Mouse (Mus musculus) olfactory bulb, adult 2 months (tissue): Measurements from ENCODE around the gene Dglucy. TPM values are rescaled to one million over a fixed set of nuclear protein-coding genes. Genes with fewer than 3 reads are reported as not detected.

Experiments used
- H3K27ac ChIP-seq: fragments of 200-500 bp; 2 replicates; pipeline ENCODE4 v1.5.1; 2012; ENCODE audit warnings: low read depth, low read length; ENCODE audit not compliant: insufficient read depth
- H3K4me1 ChIP-seq: fragments of 200-500 bp; 2 replicates; pipeline ENCODE4 v1.6.1; 2012; ENCODE audit warnings: low read length; ENCODE audit not compliant: control insufficient read depth, insufficient read depth
- H3K4me3 ChIP-seq: fragments of 200-500 bp; 2 replicates; pipeline ENCODE4 v1.5.1; 2012; ENCODE audit warnings: mild to moderate bottlenecking, low read depth, low read length, moderate library complexity; ENCODE audit not compliant: insufficient read depth
- CTCF ChIP-seq: fragments of 200-500 bp; IDR thresholded peaks from 2 replicates; pipeline ENCODE4 v1.5.1; 2012; ENCODE audit warnings: low read depth, mild to moderate bottlenecking, low read length, moderate library complexity; ENCODE audit not compliant: insufficient read depth
- POLR2A ChIP-seq: fragments of 200-500 bp; IDR thresholded peaks from 2 replicates; pipeline ENCODE4 v1.6.1; 2012; ENCODE audit warnings: mild to moderate bottlenecking, low read depth, low read length, moderate library complexity; ENCODE audit not compliant: insufficient read depth
- WGBS: fragments of 180-500 bp; shearing (Covaris S2); methylation state at CpG from one replicate; pipeline ENCODE4 v1.1.7; 2018; 5-methylcytosine and 5-hydroxymethylcytosine counted together
- polyA plus RNA-seq: library from polyadenylated mRNA; stranded (reverse); fragments of >200 nt; gene quantifications from 2 replicates; pipeline ENCODE4 v1.2.4, GENCODE M21; 2012; ENCODE audit warnings: low replicate concordance; ENCODE audit not compliant: missing spikeins, insufficient read depth, insufficient read length

Dglucy gene
- polyA plus RNA-seq, 1 experiment, result not detected

DNA sequence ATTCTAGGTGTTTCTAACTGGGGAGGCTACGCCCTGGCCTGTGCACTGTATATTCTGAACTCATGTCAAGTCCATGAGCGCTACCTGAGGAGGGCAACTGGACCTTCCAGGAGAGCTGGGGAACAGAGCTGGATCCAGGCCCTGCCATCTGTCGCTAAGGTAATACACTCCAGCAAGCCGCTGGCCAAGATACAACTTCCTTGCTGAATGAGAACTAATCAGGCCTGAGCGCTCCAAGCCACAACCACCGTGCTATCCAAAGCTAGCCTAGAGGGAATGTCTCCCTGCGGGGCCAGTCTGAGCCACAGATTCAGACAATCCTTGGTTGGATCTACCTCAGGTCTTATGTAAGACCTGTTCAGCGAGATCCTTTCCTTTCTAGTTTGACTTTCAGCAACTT is 88.2 kb downstream of the Dglucy start:
- whole genome bisulfite sequencing, result 86% methylated on average over 8 of the region's 8 CpGs
- Histone ChIP-seq H3K4me1 (peaks cover 3% of the 10 kb centered on the region; the same call in 1 of the 2 replicates), H3K4me3 (no peak overlapping the region), H3K27ac (no peak overlapping the region)
- TF ChIP-seq CTCF (no peak), POLR2A (no peak)

DNA sequence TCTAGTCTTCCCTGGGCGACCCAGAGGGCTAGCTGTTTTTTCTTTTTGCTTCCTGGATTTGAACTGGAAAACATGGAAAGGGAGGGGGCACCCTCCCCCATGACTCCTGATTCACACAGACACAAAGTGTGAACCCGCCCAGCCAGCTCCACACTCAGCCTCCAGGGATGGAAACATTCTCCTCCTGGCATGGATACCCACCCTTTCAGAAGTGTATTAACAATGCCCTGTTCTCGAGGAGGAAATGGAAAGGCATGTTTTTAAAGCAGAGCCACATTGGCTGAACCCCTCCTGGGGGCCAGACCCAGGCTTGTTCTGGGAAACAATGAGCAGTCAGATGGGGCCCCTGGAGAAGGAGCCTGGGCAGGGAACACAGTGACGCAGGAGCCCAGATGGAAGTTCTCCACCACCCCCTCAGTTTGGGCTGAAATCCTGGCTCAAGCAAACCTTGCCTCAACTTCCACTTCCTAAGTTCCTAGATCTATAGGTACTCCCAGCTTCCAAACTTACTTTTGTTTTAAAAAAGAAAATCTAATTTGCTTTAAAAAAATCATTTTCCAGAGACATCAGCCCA is 89.3 kb downstream of the Dglucy start:
- 69% methylated on average over 4 of the region's 4 CpGs for WGBS
- H3K4me1 ChIP-seq, result peaks cover 3% of the 10 kb centered on the region; the same call in 1 of the 2 replicates
- no peak for TF ChIP-seq POLR2A
- TF ChIP-seq CTCF, result no peak
- H3K27ac ChIP-seq, result no peak overlapping the region
- H3K4me3 ChIP-seq, result no peak overlapping the region

DNA sequence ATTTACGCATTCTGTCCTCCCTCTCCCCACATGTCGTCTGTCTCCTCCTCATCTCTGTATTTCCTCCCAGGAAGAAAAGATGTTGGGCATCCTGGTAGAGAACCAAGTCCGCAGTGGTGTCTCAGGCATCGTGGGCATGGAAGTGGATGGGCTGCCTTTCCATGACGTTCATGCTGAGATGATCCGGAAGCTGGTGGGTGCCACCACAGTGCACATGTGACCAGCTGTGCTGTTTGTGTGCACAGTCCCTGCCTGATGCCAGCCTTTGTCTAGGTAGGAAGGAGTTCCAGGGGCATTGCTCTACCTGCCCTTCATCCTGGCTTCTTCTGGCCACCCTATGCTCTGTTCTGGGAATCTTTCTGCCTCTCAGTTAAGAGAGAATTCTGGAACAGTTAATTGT is 92.4 kb downstream of the Dglucy start:
- Histone ChIP-seq H3K4me1 (peaks cover 3% of the 10 kb centered on the region; the same call in 1 of the 2 replicates), H3K4me3 (no peak overlapping the region), H3K27ac (no peak overlapping the region)
- TF ChIP-seq CTCF (no peak), POLR2A (no peak)
- 94% methylated on average over 6 of the region's 6 CpGs for WGBS

DNA sequence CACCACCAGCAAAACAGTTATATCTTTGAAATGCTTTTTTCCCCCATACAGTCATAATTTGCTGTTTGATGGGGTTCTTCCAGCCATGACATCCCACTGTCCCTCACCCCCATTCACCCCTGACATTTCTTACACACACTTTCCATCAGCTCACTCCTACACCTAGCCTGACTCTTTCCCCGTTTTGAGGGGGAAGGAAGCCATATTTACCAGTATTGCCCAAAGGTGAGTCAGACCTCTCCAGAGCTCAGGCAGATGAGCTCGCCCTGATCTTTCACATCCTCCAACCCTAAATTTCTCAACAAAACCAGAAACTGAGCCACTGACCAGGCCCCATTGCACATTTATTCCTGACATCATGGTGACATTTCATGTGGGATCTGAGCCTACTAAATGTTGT is 93.0 kb downstream of the Dglucy start:
- 97% methylated on average over 2 of the region's 2 CpGs for WGBS
- Histone ChIP-seq H3K4me1 (peaks cover 3% of the 10 kb centered on the region; the same call in 1 of the 2 replicates), H3K27ac (no peak overlapping the region), H3K4me3 (no peak overlapping the region)
- TF ChIP-seq CTCF (no peak), POLR2A (no peak)

DNA sequence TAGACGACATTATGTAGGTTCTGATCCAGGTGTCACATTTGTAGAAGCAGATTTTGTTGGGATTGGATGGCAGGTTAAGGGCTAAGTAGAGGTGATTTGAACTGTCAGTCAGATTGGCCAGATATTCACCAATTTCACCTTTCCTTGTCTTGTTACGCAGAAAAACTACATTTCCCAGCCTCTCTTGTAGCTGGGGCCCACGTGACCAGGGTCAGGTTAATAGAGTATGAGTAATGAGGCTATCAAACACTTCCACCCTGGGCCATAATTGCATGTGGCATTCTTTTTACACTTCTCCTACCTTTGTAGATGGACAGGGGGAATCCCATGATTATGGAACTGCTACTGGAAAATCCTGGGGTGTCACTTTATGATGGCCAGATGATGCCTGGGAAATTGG is 94.8 kb downstream of the Dglucy start:
- Histone ChIP-seq H3K4me1 (no peaks in the 10 kb centered on the region), H3K4me3 (no peak overlapping the region), H3K27ac (no peak overlapping the region)
- 90% methylated on average over 3 of the region's 3 CpGs for WGBS
- TF ChIP-seq POLR2A (no peak), CTCF (no peak)

DNA sequence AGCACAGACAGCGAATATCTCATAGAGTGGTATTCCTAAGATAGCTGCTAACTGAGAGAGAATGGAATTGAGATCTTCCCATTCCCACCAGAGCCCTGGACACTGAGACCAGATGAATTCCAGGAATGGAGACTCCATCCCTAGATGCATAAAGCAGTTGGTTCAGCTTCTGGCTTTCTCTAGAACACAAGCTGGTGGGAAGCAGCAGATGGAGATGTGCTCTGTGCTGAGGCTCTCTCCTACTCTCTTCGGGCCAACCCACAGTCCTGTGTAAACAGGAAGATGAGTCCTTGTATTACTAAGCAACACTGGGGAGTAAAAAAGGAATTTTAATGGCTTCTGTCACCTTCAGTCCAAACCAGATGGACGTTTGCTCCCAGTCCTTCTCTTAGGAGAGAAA is 96.7 kb downstream of the Dglucy start:
- Histone ChIP-seq H3K4me1 (no peaks in the 10 kb centered on the region), H3K27ac (no peak overlapping the region), H3K4me3 (no peak overlapping the region)
- 66% methylated on average over 3 of the region's 3 CpGs for WGBS
- no peak for TF ChIP-seq CTCF
- TF ChIP-seq POLR2A, result no peak

DNA sequence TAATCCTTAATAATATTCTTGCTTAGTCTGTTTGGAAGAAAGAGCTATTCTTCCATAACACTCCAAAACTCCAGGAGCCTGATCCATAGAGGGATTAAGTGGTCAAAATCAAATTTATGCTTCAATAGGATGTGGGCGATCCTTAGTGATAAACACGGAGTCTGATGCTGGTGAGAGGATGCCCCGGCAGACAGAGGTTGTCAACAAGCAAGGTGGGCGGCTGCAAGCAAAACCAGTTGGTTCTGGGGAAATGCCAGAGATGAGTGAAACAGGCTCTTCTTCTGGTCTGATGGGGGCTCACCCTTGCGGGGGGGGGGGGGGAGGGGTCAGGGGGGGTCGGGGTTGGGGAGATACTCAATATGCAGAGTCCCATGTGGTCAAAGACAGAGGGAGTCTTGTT is 97.1 kb downstream of the Dglucy start:
- Histone ChIP-seq H3K4me3 (no peak overlapping the region), H3K27ac (no peak overlapping the region), H3K4me1 (no peaks in the 10 kb centered on the region)
- no peak for TF ChIP-seq POLR2A
- no peak for TF ChIP-seq CTCF
- WGBS, result 84% methylated on average over 5 of the region's 6 CpGs

DNA sequence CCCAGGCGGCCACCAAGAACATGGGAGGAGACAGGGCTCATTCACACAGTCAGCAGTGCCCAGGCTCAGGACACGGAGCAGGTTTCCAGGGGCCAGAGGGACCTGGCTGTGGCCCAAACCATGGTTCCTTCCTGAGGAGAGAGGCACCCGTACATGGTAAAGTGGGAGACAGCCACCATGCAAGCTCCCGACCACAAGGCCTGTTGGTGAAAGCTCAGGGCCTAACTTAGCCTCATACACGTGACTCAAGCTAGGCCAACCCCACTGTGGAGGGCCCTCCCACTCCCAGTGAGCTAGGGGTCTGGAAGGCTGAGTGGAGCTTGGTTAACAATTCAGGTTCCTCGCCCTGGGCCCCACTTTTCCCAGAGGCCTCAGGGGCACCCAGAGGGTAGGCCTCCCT is 99.1 kb downstream of the Dglucy start:
- H3K27ac ChIP-seq, result no peak overlapping the region
- TF ChIP-seq POLR2A, result no peak
- no peak for TF ChIP-seq CTCF
- WGBS, result 87% methylated on average over 6 of the region's 6 CpGs
- H3K4me3 ChIP-seq, result no peak overlapping the region
- H3K4me1 ChIP-seq, result no peaks in the 10 kb centered on the region

DNA sequence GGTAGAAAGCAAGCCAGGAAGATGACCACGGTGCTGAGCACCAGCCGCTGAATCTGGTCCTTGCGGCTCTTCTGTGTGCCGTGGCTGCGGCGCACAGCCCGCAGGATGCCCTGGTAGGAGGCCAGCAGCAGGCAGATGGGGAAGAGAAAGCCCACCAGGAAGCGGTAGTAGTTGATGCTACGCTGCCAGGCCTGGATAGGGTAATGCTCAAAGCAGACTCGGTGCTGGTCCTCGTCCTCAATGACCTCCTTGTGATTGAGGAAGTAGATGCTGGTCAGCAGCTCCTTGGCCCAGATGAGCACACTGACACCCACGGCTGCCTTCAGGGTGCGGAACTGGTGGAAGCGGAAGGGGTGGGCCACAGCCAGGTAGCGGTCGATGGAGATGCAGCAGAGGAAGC is 99.7 kb downstream of the Dglucy start:
- WGBS, result 89% methylated on average over 16 of the region's 16 CpGs
- no peak for TF ChIP-seq CTCF
- no peak for TF ChIP-seq POLR2A
- H3K4me1 ChIP-seq, result no peaks in the 10 kb centered on the region
- H3K27ac ChIP-seq, result no peak overlapping the region
- H3K4me3 ChIP-seq, result no peak overlapping the region

DNA sequence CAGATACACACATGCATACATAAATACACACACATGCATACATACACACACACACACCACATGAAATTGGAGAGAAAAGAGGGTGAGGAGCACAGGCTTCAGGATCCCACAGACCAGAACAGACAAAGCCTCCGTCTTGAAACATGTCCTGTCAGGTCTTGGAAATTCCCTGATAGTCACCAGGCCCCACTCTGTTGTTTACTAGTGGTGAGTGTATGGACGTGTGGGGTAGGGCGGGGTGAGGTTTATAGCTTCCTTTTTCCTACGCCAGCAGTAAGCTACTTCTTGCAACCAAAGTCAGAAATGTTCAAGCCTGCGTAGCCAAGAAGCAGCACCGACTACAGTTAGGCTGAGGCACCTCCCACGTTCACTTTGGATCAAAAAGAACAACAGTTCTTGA is 104.3 kb downstream of the Dglucy start:
- TF ChIP-seq POLR2A (no peak), CTCF (no peak)
- H3K27ac ChIP-seq, result no peak overlapping the region
- H3K4me1 ChIP-seq, result peaks cover 5% of the 10 kb centered on the region; the same call in 1 of the 2 replicates
- 81% methylated on average over 7 of the region's 7 CpGs for WGBS
- H3K4me3 ChIP-seq, result no peak overlapping the region
